Mouse (Mus musculus) stomach, postnatal 0 days (tissue): ENCODE data around the gene Syt13.

Experiments used
- CTCF ChIP-seq: IDR thresholded peaks from 2 replicates; pipeline ENCODE4 v1.5.1; 2016; ENCODE audit warnings: antibody characterized with exemption, low read depth, mild to moderate bottlenecking, moderate library complexity
- EP300 ChIP-seq: optimal IDR thresholded peaks from 2 replicates; pipeline ENCODE3; 2016; ENCODE audit warnings: antibody characterized with exemption

DNA sequence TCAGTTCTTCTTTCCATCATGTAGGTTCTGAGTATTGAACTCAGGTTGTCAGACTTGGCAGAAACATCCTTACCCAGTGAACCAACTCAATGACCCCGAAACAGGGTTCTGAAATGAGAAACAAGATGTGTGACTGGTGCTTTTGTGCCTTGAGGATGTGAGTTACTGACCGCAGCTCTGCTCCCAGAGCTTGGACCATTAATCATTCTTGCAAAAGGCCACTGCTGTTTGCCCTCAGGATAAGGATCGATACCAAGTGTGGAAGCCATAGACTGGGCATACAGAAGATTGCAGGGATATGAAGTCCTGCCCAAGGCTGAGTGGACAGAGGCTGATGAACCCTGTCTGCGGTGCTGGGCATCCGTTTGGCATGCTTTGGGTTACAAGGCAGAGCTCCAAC is 23.2 kb downstream of the Syt13 start:
- no peak for TF ChIP-seq CTCF
- TF ChIP-seq EP300 = no peak
